Mouse (Mus musculus) erythroid progenitor cell, adult 5-6 weeks (primary cell): Measurements from ENCODE around the gene Hsdl2. TPM values are rescaled to one million over a fixed set of nuclear protein-coding genes. Genes with fewer than 3 reads are reported as not detected.
A peak's percentile ranks its signal among the peaks of the same experiment; 100 is the strongest.
"Not testable (repeated sequence)": the region's sequence is repeated elsewhere in the genome, so short reads cannot be mapped to it uniquely, and the experiment has no call there.

Source experiments
- ATAC-seq: replicated peaks from 2 replicates; pipeline ENCODE4 v1.8.0; 2016; ENCODE audit warnings: moderate number of reproducible peaks, mild to moderate bottlenecking, moderate TSS enrichment, inconsistent platforms; ENCODE audit not compliant: poor library complexity, low FRiP score, severe bottlenecking
- total RNA-seq, 2 experiments: library from RNA; stranded (forward) in 1 of 2; stranded (reverse) in 1 of 2; fragments of 150-400 nt in 1 of 2; fragments of 186-747, 209-891 nt in 1 of 2; gene quantifications; 2 replicates each; pipeline versions ENCODE4 v1.2.3 to v1.2.4; 2015 to 2017; ENCODE audit warnings: low replicate concordance in 2 of 2

Hsdl2 gene
- total RNA-seq (2015; ENCODE audit: low replicate concordance): 13.8 and 19.1 TPM in 2 replicates
- 11.8 and 20.7 TPM in 2 replicates for total RNA-seq (2017; ENCODE audit: low replicate concordance)

GRCm38 (mm10) chr4:59581314-59582185, at the start of gene Hsdl2:
Gene Hsdl2, plus strand, starts transcription at chr4:59581563.
- peak; percentile 97 for ATAC-seq

GRCm38 (mm10) chr4:59533268-59533667, 48.1 kb upstream of the Hsdl2 start:
- ATAC-seq: peak; percentile 86

- ATAC-seq: no peak
Observed at GRCm38 (mm10) chr4:59535624-59536023, 45.7 kb upstream of the Hsdl2 start.

- ATAC-seq: no peak
Observed at GRCm38 (mm10) chr4:59536281-59536680, 45.1 kb upstream of the Hsdl2 start.

- no peak for ATAC-seq
Observed at GRCm38 (mm10) chr4:59543006-59543405, 38.4 kb upstream of the Hsdl2 start.

GRCm38 (mm10) chr4:59544654-59545053, 36.7 kb upstream of the Hsdl2 start:
- no peak for ATAC-seq

- no peak for ATAC-seq
Observed at GRCm38 (mm10) chr4:59546285-59547071, 34.9 kb upstream of the Hsdl2 start.

GRCm38 (mm10) chr4:59547136-59547889, 34.0 kb upstream of the Hsdl2 start:
- ATAC-seq: peak; percentile 46; the same call in 1 of the 2 replicates

- no peak for ATAC-seq
Observed at GRCm38 (mm10) chr4:59548011-59548559, 33.3 kb upstream of the Hsdl2 start.

- peak; percentile 61 for ATAC-seq
Observed at GRCm38 (mm10) chr4:59548560-59549174, 32.7 kb upstream of the Hsdl2 start.

- ATAC-seq: peak; percentile 78
Observed at GRCm38 (mm10) chr4:59549175-59549976, 32.0 kb upstream of the Hsdl2 start, which contains the start of gene Ptbp3. Gene Ptbp3, minus strand, starts transcription at chr4:59549364.

- peak; percentile 5; the same call in 1 of the 2 replicates for ATAC-seq
Observed at GRCm38 (mm10) chr4:59549977-59550560, 31.3 kb upstream of the Hsdl2 start.

GRCm38 (mm10) chr4:59551901-59552300, 29.5 kb upstream of the Hsdl2 start:
- no peak for ATAC-seq

GRCm38 (mm10) chr4:59552835-59553234, 28.5 kb upstream of the Hsdl2 start:
- ATAC-seq: no peak

- ATAC-seq: no peak
Observed at GRCm38 (mm10) chr4:59553576-59553975, 27.8 kb upstream of the Hsdl2 start.

GRCm38 (mm10) chr4:59555177-59555576, 26.2 kb upstream of the Hsdl2 start:
- peak; percentile 82 for ATAC-seq

GRCm38 (mm10) chr4:59557343-59557742, 24.0 kb upstream of the Hsdl2 start:
- not testable (repeated sequence) for ATAC-seq
